Mouse (Mus musculus) left cerebral cortex, adult 8-10 months (tissue): ENCODE results near the gene Myocd. TPM values are rescaled to one million over a fixed set of nuclear protein-coding genes. Genes with fewer than 3 reads are reported as not detected.

Experiments used
- DNase-seq, 2 experiments: peaks; one replicate each; pipeline ENCODE4 v3.0.0; 2022; ENCODE audit warnings: low spot score in 2 of 2
- total RNA-seq, 4 experiments: library from RNA; stranded (reverse); gene quantifications; 2 replicates each; pipeline ENCODE4 v1.2.4; 2022

Myocd gene
- total RNA-seq, 4 experiments from 2014 or later = 0.41 to 0.74 (median 0.57) TPM

GRCm38 (mm10) chr11:65142838-65143417, 126.9 kb downstream of the Myocd start:
- no peak for DNase-seq

- DNase-seq = no peak
Observed at GRCm38 (mm10) chr11:65139030-65139429, 130.8 kb downstream of the Myocd start.

DNA sequence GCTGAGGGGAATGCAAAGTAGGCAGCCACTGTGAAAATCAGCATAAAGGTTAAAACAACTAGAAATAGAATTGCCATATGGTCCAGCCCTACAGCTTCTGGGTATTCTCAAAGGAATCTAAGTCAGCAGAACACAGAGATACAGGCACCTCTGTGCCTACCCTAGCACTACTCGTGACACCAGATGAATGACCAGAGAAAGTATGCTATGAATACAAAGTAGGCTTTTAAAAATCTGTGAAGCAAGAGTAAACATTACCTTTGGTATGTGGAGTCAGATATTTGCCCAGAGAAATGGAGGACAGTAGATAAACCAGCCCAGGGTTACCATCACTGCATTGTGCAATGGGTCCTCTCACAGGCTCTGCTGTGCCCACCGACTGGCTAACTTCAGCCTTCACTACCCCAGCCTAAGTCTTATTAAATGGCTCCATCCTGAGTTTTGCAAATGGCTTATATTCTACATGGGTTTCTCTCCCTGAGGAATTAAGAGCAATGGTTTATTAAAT, 132.6 kb downstream of the Myocd start:
- DNase-seq = no peak

DNA sequence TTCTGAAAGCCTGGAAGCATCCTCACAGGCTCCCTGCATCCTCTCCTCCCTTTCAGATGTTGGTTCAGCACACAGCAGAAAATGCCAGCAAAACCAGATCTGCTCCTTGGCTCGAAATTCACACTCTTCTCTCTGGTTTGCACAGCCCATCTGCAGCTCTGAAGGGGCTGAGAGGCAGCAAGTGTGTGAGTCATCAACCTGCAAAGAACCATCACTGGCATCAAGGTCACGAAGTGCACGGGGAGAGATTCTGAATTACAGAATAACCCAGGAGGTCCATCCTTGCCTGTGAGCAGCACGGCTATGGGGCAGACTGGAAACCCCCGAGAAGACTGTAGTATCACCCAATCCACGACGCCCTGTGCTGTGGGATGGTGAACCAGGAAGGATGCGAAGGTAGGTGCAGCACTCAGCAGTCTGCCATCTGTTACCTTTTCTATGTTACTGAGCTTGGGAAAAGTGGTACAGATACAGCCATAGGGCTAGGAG, 134.5 kb downstream of the Myocd start:
- peak; percentile 37 to 65 for DNase-seq

DNA sequence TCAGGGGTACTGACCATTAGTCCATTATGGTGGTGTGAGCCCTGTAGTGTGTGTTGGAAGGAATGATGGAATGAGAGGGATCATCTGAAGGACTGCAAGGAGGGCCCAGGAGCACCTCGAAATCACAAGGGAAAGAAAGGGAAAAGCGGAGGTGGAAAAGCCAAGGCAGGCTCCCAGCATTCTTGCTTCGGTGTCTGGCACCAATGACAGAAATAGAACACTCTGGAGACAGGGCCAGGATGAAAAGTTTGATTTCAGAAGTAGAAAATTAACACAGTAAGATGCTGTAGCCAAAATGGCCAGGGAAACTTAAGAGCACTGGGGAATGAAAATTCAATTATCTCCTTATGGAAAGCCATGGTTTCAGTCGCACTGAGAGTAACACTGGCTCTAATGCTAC, 136.1 kb downstream of the Myocd start:
- no peak for DNase-seq

DNA sequence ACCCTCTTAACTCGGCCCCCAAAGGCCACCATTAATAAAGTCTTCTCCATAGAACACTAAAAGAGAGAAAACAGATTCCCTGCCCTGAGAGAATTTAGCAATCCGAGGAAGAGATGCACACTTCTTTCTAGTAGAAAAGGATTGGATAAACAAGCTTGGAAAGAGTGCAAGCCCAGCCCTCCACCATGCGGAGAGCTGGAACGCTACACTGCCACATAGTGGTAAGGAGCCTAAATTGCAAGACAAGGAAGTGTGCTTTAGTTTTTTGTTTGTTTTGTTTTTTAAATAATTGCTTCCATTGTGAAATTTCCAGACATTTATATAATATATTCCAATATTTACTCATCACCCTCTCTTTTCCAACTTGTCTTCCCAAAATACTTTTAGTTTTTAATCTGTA, 140.7 kb downstream of the Myocd start:
- no peak for DNase-seq

DNA sequence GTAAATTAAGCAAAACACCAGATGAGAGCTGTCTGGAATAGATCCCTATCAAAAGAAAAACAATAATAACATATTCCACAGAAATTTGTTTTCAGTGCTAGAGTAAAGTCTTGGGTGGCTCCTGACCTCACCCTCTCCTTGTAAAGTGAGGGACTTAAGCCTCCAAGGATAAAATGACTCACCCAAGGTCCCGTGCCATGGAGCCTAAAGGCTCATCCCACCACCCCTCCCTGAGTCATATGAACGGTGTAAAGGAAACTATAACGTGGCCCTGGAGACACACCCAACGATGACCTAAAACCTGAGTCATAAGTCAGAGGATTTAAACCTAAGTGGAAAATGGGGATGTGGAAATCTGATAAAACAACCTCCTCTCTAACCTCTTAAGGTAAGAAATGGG, 141.1 kb downstream of the Myocd start:
- DNase-seq = no peak

- peak in 1 of 2 experiments; percentile 37 for DNase-seq
Observed at GRCm38 (mm10) chr11:65126566-65126965, 143.2 kb downstream of the Myocd start.

Other genes with a start within 250 kb of the Myocd start
- 1 to 10 TPM; 1.9 to 3.9 (median 3.0) TPM for gene 1700086D15Rik, start 110.1 kb downstream of the Myocd start, total RNA-seq
- 100 to 1,000 TPM; 129 to 135 (median 132) TPM for gene Arhgap44, start 107.0 kb downstream of the Myocd start, total RNA-seq